Comparison of ENCODE assay signal across 8 mouse cellular contexts in the genomic region with DNA sequence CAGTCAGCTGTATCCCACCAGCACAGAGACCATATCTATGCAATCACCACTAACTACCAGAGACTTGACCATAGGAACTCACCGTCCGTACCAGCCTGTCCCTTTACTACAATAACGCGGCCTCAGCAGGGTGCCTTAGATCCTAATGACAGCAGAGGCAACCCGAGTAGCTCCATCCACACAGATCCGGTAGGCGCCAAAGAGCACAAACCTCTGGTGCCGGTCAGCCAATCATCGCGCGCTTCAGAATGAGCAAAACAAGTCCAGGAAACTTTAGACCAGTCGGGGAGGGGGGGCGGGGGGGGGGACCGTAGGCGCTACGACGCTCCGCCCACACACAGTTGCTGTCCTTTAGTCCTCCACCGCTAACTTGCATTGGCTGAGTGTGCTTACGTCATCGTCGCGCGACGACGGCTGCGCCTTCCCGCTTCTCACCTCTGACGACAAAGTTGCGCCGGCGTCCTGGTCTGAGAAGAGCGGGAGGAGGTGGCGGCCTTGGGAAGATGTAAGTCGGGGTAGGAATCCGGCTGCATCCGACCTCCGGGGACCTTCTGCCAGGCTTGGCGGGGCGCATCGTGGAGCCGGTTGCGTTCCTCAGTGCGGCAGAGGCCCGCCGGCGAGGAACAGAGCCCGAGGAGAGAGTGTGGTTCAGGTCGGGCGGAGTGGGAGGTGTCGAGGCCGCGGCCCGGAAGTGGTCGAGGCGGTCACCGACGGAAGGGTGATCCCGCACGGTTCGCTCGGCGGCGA. TPM values are rescaled to one million over a fixed set of nuclear protein-coding genes. Genes with fewer than 3 reads are reported as not detected.
DNase-seq lines count a peak whose midpoint lies in the region; ATAC-seq lines count a peak whose summit lies in the region.

Gene Rnps1 (plus strand): TSS at position 336 of the 747 bp plus-strand sequence.

- peak; percentile 83 for ATAC-seq in erythroblast, adult 5-6 weeks (replicated peaks; ENCODE audit: low FRiP score, poor library complexity, severe bottlenecking)
- peak; percentile 96 for ATAC-seq in kidney, embryonic 15.5 days (replicated peaks; ENCODE audit: low FRiP score)
- peak; percentile 89 for ATAC-seq in monocyte, adult 5-6 weeks (replicated peaks; ENCODE audit: insufficient number of reproducible peaks, low FRiP score, low TSS enrichment, poor library complexity, severe bottlenecking)

- under 1% methylated on average over 64 of the region's 64 CpGs for WGBS in heart, embryonic 10.5 days
- WGBS in kidney, embryonic 15.5 days = under 1% methylated on average over 64 of the region's 64 CpGs

- peak within 1 kb of the TSS; percentile 84 for H3K4me2 ChIP-seq in kidney, embryonic 15.5 days

- H3K36me3 ChIP-seq in heart, embryonic 10.5 days = peaks cover 54% of the 10 kb centered on the region
- peaks cover 61% of the 10 kb centered on the region for H3K36me3 ChIP-seq in kidney, embryonic 15.5 days

- H3K9me3 ChIP-seq in heart, embryonic 10.5 days = no peaks in the 10 kb centered on the region
- H3K9me3 ChIP-seq in kidney, embryonic 15.5 days (replicated peaks) = no peaks in the 10 kb centered on the region

- H3K9ac ChIP-seq in kidney, embryonic 15.5 days = peak within 1 kb of the TSS; percentile 75

- peak within 1 kb of the TSS; percentile 99 for H3K27ac ChIP-seq in heart, embryonic 10.5 days
- H3K27ac ChIP-seq in kidney, embryonic 15.5 days = peak within 1 kb of the TSS; percentile 95

- no peaks in the 10 kb centered on the region for H3K27me3 ChIP-seq in heart, embryonic 10.5 days (ENCODE audit: insufficient read depth, poor library complexity, severe bottlenecking)
- H3K27me3 ChIP-seq in kidney, embryonic 15.5 days = no peaks in the 10 kb centered on the region

- peaks cover 24% of the 10 kb centered on the region for H3K4me1 ChIP-seq in heart, embryonic 10.5 days
- peaks cover 36% of the 10 kb centered on the region for H3K4me1 ChIP-seq in kidney, embryonic 15.5 days

- DNase-seq in B cell, adult 2 months = peak; percentile 89 to 91
- peak; percentile 100 for DNase-seq in brain, adult 2 months (ENCODE audit: low read depth, low spot score)
- peak; percentile 100 for DNase-seq in heart, embryonic 10.5 days (ENCODE audit: low spot score)
- peak; percentile 98 for DNase-seq in liver
- peak; percentile 91 to 95 for DNase-seq in spleen, postnatal 4 days (ENCODE audit: low spot score in 2 of 2)

- H3K4me3 ChIP-seq in heart, embryonic 10.5 days = peak within 1 kb of the TSS; percentile 85
- peak within 1 kb of the TSS; percentile 63 for H3K4me3 ChIP-seq in kidney, embryonic 15.5 days (replicated peaks)

RNA-seq across cellular contexts. Expression of gene Rnps1, which starts in this region (rescaled TPM):
- 38.7 and 42.8 TPM in 2 replicates for total RNA-seq in erythroblast, adult 5-6 weeks (2015; ENCODE audit: low replicate concordance)
- total RNA-seq in erythroblast, adult 5-6 weeks (2017; ENCODE audit: low replicate concordance) = 43.6 and 43.7 TPM in 2 replicates
- polyA plus RNA-seq in heart, embryonic 10.5 days (2016; fragmentation: Nextera tagmentation; extraction: Ambion mirVana) = 311 and 345 TPM in 2 replicates
- polyA plus RNA-seq in kidney, embryonic 15.5 days (2015; fragmentation: Nextera tagmentation; extraction: Ambion mirVana) = 293 and 318 TPM in 2 replicates
- 84.3 to 102 TPM (median 99.4 TPM) in 3 replicates for total RNA-seq in monocyte, adult 5-6 weeks (2017)

Comparison
In these comparisons a context has a peak if more than half of its experiments do, and no peak if none do; other contexts are left out.
1. Peak in every context shown above with its lines: DNase-seq, ATAC-seq, H3K4me3 ChIP-seq and H3K27ac ChIP-seq.